Mouse (Mus musculus) left cerebral cortex, adult 2 months (tissue): ENCODE data around the gene Zfp978. TPM values are rescaled to one million over a fixed set of nuclear protein-coding genes. Genes with fewer than 3 reads are reported as not detected.
"Not testable (repeated sequence)": the region's sequence is repeated elsewhere in the genome, so short reads cannot be mapped to it uniquely, and the experiment has no call there.

ENCODE experiments used
- DNase-seq, 2 experiments: peaks; one replicate each; pipeline ENCODE4 v3.0.0; 2021 to 2022; ENCODE audit warnings: low spot score in 2 of 2, mixed read lengths in 1 of 2; ENCODE audit errors: extremely low spot score in 1 of 2
- H3K27ac ChIP-seq: fragments of 200-600 bp; 2 replicates; pipeline ENCODE4 v1.8.1; 2022
- H3K4me3 ChIP-seq: fragments of 200-600 bp; 2 replicates; pipeline ENCODE4 v1.8.1; 2022
- CTCF ChIP-seq: fragments of 200-600 bp; IDR thresholded peaks from 2 replicates; pipeline ENCODE4 v1.8.1; 2022; ENCODE audit warnings: antibody characterized with exemption, mild to moderate bottlenecking, moderate library complexity
- intact Hi-C: fragments of 180-260 bp; cut with DNase I; formaldehyde crosslinking; loops from one replicate; pipeline ENCODE4 v1.15.1; 2025
- long read RNA-seq, 2 experiments: library from polyadenylated mRNA; stranded (forward); transcript quantifications; one replicate each; pipeline ENCODE4 v2.0.0; 2021; ENCODE audit warnings: borderline mapping rate in 2 of 2
- total RNA-seq, 2 experiments: library from RNA; stranded (reverse); gene quantifications; 2 replicates each; pipeline ENCODE4 v1.2.3; 2021

Gene Zfp978
- total RNA-seq: not detected
- long read RNA-seq, experiment 1: 0 reads
- long read RNA-seq, experiment 2: 0 reads

DNA sequence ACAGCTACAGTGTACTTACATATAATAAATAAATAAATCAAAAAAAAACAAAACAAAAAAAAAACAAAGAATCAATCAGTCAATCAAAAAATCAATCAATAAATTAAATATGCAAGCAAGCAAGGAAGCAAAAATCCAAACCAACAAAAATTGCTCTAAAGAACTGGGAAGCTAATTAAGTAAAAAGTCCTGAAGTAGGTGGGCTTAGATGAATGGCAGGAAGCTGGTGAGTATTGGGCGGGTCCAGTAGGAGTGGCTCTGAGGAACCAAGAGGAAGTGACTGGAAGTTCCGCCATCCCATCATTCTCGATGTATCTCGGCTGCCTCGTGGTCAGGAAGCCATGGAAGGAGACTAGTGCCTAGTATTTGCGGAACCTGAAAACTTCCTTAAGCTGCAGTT is at the start of gene Zfp978:
Gene Zfp978 (plus strand): TSS at position 301 of the 400 bp plus-strand sequence.
- DNase-seq, intact Hi-C loops, H3K27ac ChIP-seq: not testable (repeated sequence)

DNA sequence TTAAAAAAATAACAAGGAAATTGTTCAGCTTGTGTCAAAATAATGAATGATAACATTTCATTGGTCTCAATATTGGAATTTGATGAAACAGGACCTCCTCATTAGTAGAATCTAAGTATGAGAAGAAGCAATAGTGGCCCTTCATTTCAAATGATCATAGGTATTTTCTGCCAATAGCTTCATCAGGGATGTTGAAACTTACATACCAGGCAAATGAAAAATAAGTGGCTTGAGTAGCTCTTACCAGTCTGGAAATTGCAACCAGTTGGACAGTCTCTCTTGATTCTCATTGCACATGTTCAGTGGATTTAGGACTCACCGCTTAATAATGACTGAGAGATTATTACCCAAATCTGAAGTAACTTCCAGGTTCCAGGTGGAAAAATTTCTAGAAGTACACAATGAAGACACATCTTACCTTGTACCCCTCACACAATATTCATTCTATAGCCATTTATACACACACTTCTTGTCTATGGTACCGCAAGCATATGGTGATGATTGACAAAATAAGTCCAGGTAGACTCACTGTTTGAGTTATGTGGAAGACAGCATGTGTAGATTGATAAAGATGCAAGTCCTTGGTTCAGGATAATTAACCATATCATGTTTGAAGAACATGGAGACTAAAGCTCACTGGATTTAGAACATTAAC is 25.9 kb upstream of the Zfp978 start:
- DNase-seq, H3K4me3 ChIP-seq, H3K27ac ChIP-seq, intact Hi-C loops: not testable (repeated sequence)

More for the DNA sequence above, at the start of gene Zfp978:
- not testable (repeated sequence) for H3K4me3 ChIP-seq

GRCm38 (mm10) chr4:147335691-147336367 is 25.3 kb upstream of the Zfp978 start:
- intact Hi-C loops, DNase-seq, H3K27ac ChIP-seq, H3K4me3 ChIP-seq: not testable (repeated sequence)

DNA sequence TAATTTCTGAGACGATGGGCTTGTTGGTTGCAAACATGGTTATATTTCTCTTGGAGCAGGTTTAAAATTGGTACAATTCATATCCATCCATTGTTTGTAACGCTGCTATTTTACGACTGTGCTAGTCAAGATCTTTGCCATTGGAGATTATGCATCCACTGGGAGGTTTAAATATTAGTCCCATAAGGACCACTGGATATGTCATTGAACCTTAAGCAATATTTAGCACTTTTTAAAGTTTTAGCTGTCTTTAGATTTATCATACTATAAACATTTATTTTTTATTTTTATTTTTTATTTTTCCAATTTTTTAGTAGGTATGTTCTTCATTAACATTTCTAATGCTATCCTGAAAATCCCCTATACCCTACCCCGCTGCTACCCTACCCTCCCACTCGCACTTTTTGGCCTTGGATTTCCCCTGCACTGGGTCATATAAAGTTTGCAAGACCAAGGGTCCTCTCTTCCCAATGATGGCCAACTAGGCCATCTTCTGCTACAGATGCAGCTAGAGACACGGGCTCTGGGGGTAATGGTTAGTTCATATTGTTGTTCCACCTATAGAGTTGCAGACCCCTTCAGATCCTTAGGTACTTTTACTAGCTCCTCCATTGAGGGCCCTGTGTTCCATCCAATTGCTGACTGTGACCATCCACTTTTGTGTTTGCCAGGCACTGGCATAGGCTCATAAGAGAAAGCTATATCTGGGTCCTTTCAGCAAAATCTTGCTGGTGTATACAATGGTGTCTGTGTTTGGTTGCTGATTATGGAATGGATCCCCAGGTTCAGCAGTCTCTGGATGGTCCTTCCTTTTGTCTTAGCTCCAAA is 24.5 kb upstream of the Zfp978 start:
- DNase-seq, H3K27ac ChIP-seq, H3K4me3 ChIP-seq, intact Hi-C loops: not testable (repeated sequence)

- not testable (repeated sequence) for H3K4me3 ChIP-seq
Measured at GRCm38 (mm10) chr4:147337520-147337919, 23.6 kb upstream of the Zfp978 start.

DNA sequence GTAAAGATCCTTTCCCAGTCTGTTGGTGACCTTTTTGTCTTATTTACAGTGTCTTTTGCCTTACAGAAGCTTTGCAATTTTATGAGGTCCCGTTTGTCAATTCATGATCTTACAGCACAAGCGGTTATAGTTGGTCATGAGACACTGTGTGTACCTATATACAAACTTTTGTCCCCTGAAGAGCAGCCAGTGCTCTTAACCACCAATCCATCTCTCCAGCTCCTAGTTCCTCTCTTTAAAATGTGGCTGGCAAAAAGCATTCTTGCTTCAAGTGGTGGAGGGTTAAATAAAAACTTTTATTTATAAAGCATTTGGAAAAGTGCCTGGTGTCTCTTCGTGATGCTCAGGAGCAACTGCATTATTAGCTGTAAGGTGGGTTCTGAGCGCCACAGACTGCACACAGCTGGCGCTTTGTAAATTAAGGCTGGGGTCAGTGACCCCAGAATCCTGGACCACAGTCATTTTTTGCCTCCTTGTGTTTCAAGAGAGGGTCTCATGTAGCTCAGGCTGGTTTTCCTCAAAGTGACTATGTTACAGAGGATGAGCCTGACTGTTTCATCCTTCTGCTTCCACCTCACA is 23.0 kb upstream of the Zfp978 start:
- Histone ChIP-seq H3K27ac (no peak overlapping the region), H3K4me3 (no peak overlapping the region)
- intact Hi-C loops: no loop called here
- no peak for DNase-seq
- TF ChIP-seq CTCF: no peak

More at GRCm38 (mm10) chr4:147337520-147337919, 23.6 kb upstream of the Zfp978 start:
- H3K27ac ChIP-seq, DNase-seq, intact Hi-C loops: not testable (repeated sequence)

GRCm38 (mm10) chr4:147338706-147339105 is 22.4 kb upstream of the Zfp978 start:
- intact Hi-C loops, DNase-seq, H3K27ac ChIP-seq, H3K4me3 ChIP-seq: not testable (repeated sequence)

GRCm38 (mm10) chr4:147339601-147340219 is 21.4 kb upstream of the Zfp978 start:
- DNase-seq, H3K4me3 ChIP-seq, intact Hi-C loops, H3K27ac ChIP-seq: not testable (repeated sequence)

DNA sequence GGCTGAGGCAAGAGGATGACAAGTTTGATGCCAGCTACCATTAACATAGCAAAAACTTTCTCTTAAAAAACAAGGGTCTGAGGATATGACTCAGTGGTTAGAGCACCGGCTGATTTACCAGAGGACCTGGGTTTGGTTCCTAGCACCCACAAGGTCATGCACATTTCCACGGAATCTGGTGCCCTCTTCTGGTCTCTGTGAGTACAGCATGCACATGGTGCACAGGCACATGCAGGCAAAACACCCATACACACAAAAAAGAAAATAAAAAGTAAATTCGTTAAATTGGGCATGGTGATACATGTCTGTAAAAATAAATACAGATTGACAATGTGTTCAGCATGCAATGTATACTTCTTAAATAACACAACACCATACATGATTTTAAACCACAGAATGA is 20.9 kb upstream of the Zfp978 start:
- DNase-seq, H3K27ac ChIP-seq, intact Hi-C loops, H3K4me3 ChIP-seq: not testable (repeated sequence)

- H3K27ac ChIP-seq, H3K4me3 ChIP-seq, DNase-seq, intact Hi-C loops: not testable (repeated sequence)
Measured at GRCm38 (mm10) chr4:147340876-147341275, 20.2 kb upstream of the Zfp978 start.

- H3K4me3 ChIP-seq, intact Hi-C loops, DNase-seq, H3K27ac ChIP-seq: not testable (repeated sequence)
Measured at GRCm38 (mm10) chr4:147343042-147343908, 17.8 kb upstream of the Zfp978 start.

DNA sequence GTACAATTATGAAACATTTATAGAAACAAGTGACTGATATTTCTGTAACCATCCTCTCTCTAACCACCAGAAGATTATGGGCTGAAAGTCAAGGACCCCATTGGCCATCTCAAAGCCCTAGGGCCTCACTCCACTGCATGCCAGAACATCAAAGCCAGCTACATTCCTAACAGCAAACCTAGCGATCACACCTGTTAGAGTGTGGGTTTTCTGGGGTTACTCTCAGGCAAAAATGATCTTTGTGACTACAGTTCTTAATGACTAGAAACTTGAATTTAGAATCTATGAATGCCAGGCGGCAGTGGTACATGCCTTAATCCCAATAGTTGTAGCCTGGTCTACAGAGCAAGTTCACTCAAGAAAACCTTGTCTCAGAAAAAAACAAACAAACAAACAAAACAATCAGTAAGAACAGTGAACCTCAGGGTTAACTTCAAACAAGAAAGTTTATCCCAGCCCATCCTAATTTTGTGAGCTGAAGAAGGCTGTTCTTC is 16.0 kb upstream of the Zfp978 start:
- H3K27ac ChIP-seq, DNase-seq, intact Hi-C loops, H3K4me3 ChIP-seq: not testable (repeated sequence)

GRCm38 (mm10) chr4:147346361-147347035 is 14.6 kb upstream of the Zfp978 start:
- H3K4me3 ChIP-seq, DNase-seq, H3K27ac ChIP-seq, intact Hi-C loops: not testable (repeated sequence)

- H3K27ac ChIP-seq, intact Hi-C loops, DNase-seq, H3K4me3 ChIP-seq: not testable (repeated sequence)
Measured at GRCm38 (mm10) chr4:147347300-147347699, 13.8 kb upstream of the Zfp978 start.

GRCm38 (mm10) chr4:147347880-147348279 is 13.2 kb upstream of the Zfp978 start:
- H3K27ac ChIP-seq, H3K4me3 ChIP-seq, intact Hi-C loops, DNase-seq: not testable (repeated sequence)
